Mouse (Mus musculus) C2C12 (cell line): ENCODE measurements around the gene Galk2. TPM values are rescaled to one million over a fixed set of nuclear protein-coding genes. Genes with fewer than 3 reads are reported as not detected.

Experiments used
- H3K27me3 ChIP-seq: one replicate; pipeline ENCODE4 v1.6.1; 2011; ENCODE audit not compliant: control insufficient read depth, insufficient read depth, insufficient read length
- H3K36me3 ChIP-seq: one replicate; pipeline ENCODE4 v1.6.1; 2011; ENCODE audit not compliant: control insufficient read depth, insufficient read depth
- H3K4me3 ChIP-seq: one replicate; pipeline ENCODE4 v1.5.1; 2011; ENCODE audit warnings: mild to moderate bottlenecking, control low read depth; ENCODE audit not compliant: poor library complexity, insufficient read depth, severe bottlenecking
- H3K79me2 ChIP-seq: one replicate; pipeline ENCODE4 v1.6.1; 2011; ENCODE audit not compliant: control insufficient read depth, insufficient read depth
- H3K79me3 ChIP-seq: one replicate; pipeline ENCODE4 v1.6.1; 2011; ENCODE audit warnings: low read depth, control low read depth
- H3ac ChIP-seq: one replicate; pipeline ENCODE3; 2011; ENCODE audit warnings: low read depth; ENCODE audit not compliant: control insufficient read depth, insufficient read length
- CEBPB ChIP-seq: IDR thresholded peaks from one replicate; pipeline ENCODE4 v1.6.1; 2011; ENCODE audit warnings: low read depth, mild to moderate bottlenecking, control low read depth, moderate library complexity
- CTCF ChIP-seq: IDR thresholded peaks from one replicate; pipeline ENCODE4 v1.5.1; 2011; ENCODE audit not compliant: control insufficient read depth, insufficient read depth, insufficient read length
- FOSL1 ChIP-seq: IDR thresholded peaks from one replicate; pipeline ENCODE4 v1.8.0; 2011; ENCODE audit warnings: mild to moderate bottlenecking, low read length; ENCODE audit not compliant: poor library complexity, insufficient read depth, severe bottlenecking
- MAX ChIP-seq: IDR thresholded peaks from one replicate; pipeline ENCODE4 v1.6.1; 2011; ENCODE audit warnings: mild to moderate bottlenecking, control low read depth
- MYOD1 ChIP-seq: IDR thresholded peaks from one replicate; pipeline ENCODE4 v1.6.1; 2011; ENCODE audit warnings: low read depth; ENCODE audit not compliant: control insufficient read depth, insufficient read length
- MYOG ChIP-seq: IDR thresholded peaks from one replicate; pipeline ENCODE4 v1.6.1; 2011; ENCODE audit not compliant: control insufficient read depth, insufficient read length; ENCODE audit errors: extremely low read depth
- USF1 ChIP-seq: IDR thresholded peaks from one replicate; pipeline ENCODE4 v1.6.1; 2011; ENCODE audit warnings: low read depth, mild to moderate bottlenecking, control low read depth, moderate library complexity
- polyA plus RNA-seq: library from polyadenylated mRNA; unstranded; fragments of >200 nt; fragmentation: generic; extraction: Trizol; gene quantifications from one replicate; pipeline ENCODE4 v1.2.1, GENCODE M21; 2012; ENCODE audit warnings: missing spikeins

Galk2 gene
- polyA plus RNA-seq, 1 experiment, result 21.2 TPM

GRCm38 (mm10) chr2:125901426-125901825 is 42.5 kb downstream of the Galk2 start:
- peaks cover 11% of the 10 kb centered on the region for H3K79me3 ChIP-seq
- TF ChIP-seq MAX, result no peak
- no peak for TF ChIP-seq USF1
- TF ChIP-seq CTCF, result no peak
- H3K36me3 ChIP-seq, result peaks cover 66% of the 10 kb centered on the region
- no peaks in the 10 kb centered on the region for H3K27me3 ChIP-seq
- no peak overlapping the region for H3K4me3 ChIP-seq
- no peak overlapping the region for H3ac ChIP-seq
- peaks cover 6% of the 10 kb centered on the region for H3K79me2 ChIP-seq

GRCm38 (mm10) chr2:125906407-125907066 is 47.6 kb downstream of the Galk2 start:
- peaks cover 69% of the 10 kb centered on the region for H3K36me3 ChIP-seq
- H3K79me2 ChIP-seq, result no peaks in the 10 kb centered on the region
- no peaks in the 10 kb centered on the region for H3K27me3 ChIP-seq
- H3K79me3 ChIP-seq, result peaks cover 6% of the 10 kb centered on the region
- no peak overlapping the region for H3ac ChIP-seq
- no peak overlapping the region for H3K4me3 ChIP-seq
- TF ChIP-seq MAX (no peak), CTCF (no peak)

- no peak overlapping the region for H3ac ChIP-seq
- TF ChIP-seq USF1, result no peak
- no peak for TF ChIP-seq CTCF
- no peak for TF ChIP-seq MYOG
- no peak for TF ChIP-seq MYOD1
- no peak for TF ChIP-seq MAX
- no peak for TF ChIP-seq CEBPB
- TF ChIP-seq FOSL1, result no peak
- peaks cover 61% of the 10 kb centered on the region for H3K36me3 ChIP-seq
- H3K4me3 ChIP-seq, result no peak overlapping the region
- H3K79me3 ChIP-seq, result peaks cover 2% of the 10 kb centered on the region
- H3K27me3 ChIP-seq, result no peaks in the 10 kb centered on the region
- no peaks in the 10 kb centered on the region for H3K79me2 ChIP-seq
Observed at GRCm38 (mm10) chr2:125907580-125908255, 48.8 kb downstream of the Galk2 start.

GRCm38 (mm10) chr2:125914167-125914566 is 55.3 kb downstream of the Galk2 start:
- Histone ChIP-seq H3K27me3 (no peaks in the 10 kb centered on the region), H3K79me3 (no peaks in the 10 kb centered on the region), H3K36me3 (peaks cover 17% of the 10 kb centered on the region), H3ac (no peak overlapping the region), H3K4me3 (no peak overlapping the region), H3K79me2 (no peaks in the 10 kb centered on the region)
- TF ChIP-seq MYOD1 (no peak), FOSL1 (no peak), CEBPB (no peak), USF1 (no peak), CTCF (no peak), MYOG (no peak), MAX (no peak)

GRCm38 (mm10) chr2:125914713-125915112 is 55.8 kb downstream of the Galk2 start:
- no peaks in the 10 kb centered on the region for H3K79me3 ChIP-seq
- no peak overlapping the region for H3ac ChIP-seq
- no peak for TF ChIP-seq MYOG
- TF ChIP-seq CEBPB, result no peak
- H3K79me2 ChIP-seq, result no peaks in the 10 kb centered on the region
- H3K36me3 ChIP-seq, result peaks cover 11% of the 10 kb centered on the region
- no peak overlapping the region for H3K4me3 ChIP-seq
- H3K27me3 ChIP-seq, result no peaks in the 10 kb centered on the region

- Histone ChIP-seq H3K27me3 (no peaks in the 10 kb centered on the region), H3K4me3 (no peak overlapping the region), H3K36me3 (peaks cover 13% of the 10 kb centered on the region), H3K79me2 (no peaks in the 10 kb centered on the region), H3K79me3 (peaks cover 2% of the 10 kb centered on the region), H3ac (no peak overlapping the region)
- TF ChIP-seq USF1, result no peak
- no peak for TF ChIP-seq MYOG
- peak; percentile 27 for TF ChIP-seq MYOD1
Observed at GRCm38 (mm10) chr2:125916652-125917296, 57.9 kb downstream of the Galk2 start.
